Mouse (Mus musculus) liver, embryonic 12.5 days (tissue): Measurements from ENCODE around the gene Gm21887. TPM values are rescaled to one million over a fixed set of nuclear protein-coding genes. Genes with fewer than 3 reads are reported as not detected.
"Not testable (repeated sequence)": the region's sequence is repeated elsewhere in the genome, so short reads cannot be mapped to it uniquely, and the experiment has no call there.

Experiments
- ATAC-seq: fragments of 200-750 bp; cut with Nextera tagmentation; 2 replicates; pipeline ENCODE4 v1.8.0; 2017; ENCODE audit warnings: moderate number of reproducible peaks, mild to moderate bottlenecking, moderate library complexity
- H3K27ac ChIP-seq: fragments of 300-500 bp; sonication (generic); 2 replicates; pipeline ENCODE4 v1.5.1; 2016; ENCODE audit warnings: mild to moderate bottlenecking
- H3K27me3 ChIP-seq: fragments of 300-500 bp; sonication (generic); replicated peaks from 2 replicates; pipeline ENCODE4 v1.6.1; 2016; ENCODE audit warnings: mild to moderate bottlenecking, moderate library complexity
- H3K36me3 ChIP-seq: fragments of 300-500 bp; sonication (generic); 2 replicates; pipeline ENCODE4 v1.6.1; 2016; ENCODE audit warnings: mild to moderate bottlenecking, moderate library complexity
- H3K4me1 ChIP-seq: fragments of 300-500 bp; sonication (generic); 2 replicates; pipeline ENCODE4 v1.6.1; 2016
- H3K4me2 ChIP-seq: fragments of 300-500 bp; sonication (generic); 2 replicates; pipeline ENCODE4 v1.6.1; 2016; ENCODE audit warnings: mild to moderate bottlenecking, moderate library complexity
- H3K4me3 ChIP-seq: fragments of 300-500 bp; sonication (generic); 2 replicates; pipeline ENCODE4 v1.5.1; 2016; ENCODE audit warnings: mild to moderate bottlenecking, moderate library complexity
- H3K9ac ChIP-seq: fragments of 300-500 bp; sonication (generic); 2 replicates; pipeline ENCODE4 v1.6.1; 2016; ENCODE audit warnings: mild to moderate bottlenecking, moderate library complexity
- H3K9me3 ChIP-seq: fragments of 300-500 bp; sonication (generic); replicated peaks from 2 replicates; pipeline ENCODE4 v1.6.1; 2016; ENCODE audit warnings: mild to moderate bottlenecking, moderate library complexity
- WGBS: fragments of 180-500 bp; shearing (Covaris S2); methylation state at CpG from one replicate; pipeline ENCODE4 v1.1.7; 2016; ENCODE audit not compliant: insufficient replicate concordance; 5-methylcytosine and 5-hydroxymethylcytosine counted together
- polyA plus RNA-seq: library from polyadenylated mRNA; unstranded; fragments of >200 nt; fragmentation: Nextera tagmentation; extraction: Ambion mirVana; gene quantifications from 2 replicates; pipeline ENCODE4 v1.2.1, GENCODE M21; 2016

The Gm21887 gene
- polyA plus RNA-seq, 1 experiment from 2014 or later: 237 TPM

- ATAC-seq, H3K4me1 ChIP-seq, H3K4me3 ChIP-seq, H3K27ac ChIP-seq, H3K9ac ChIP-seq, H3K4me2 ChIP-seq, H3K27me3 ChIP-seq: not testable (repeated sequence)
- peaks cover 47% of the 10 kb centered on the region for H3K36me3 ChIP-seq
- WGBS: 50% methylated on average over 15 of the region's 15 CpGs
- peaks cover 36% of the 10 kb centered on the region for H3K9me3 ChIP-seq
Observed at GRCm38 (mm10) chrX:170021750-170022461, 12.4 kb downstream of the Gm21887 start.

Other genes starting within 250 kb of the Gm21887 start
- gene 4933400A11Rik, start 230.0 kb upstream of the Gm21887 start, polyA plus RNA-seq: not detected in 2 replicates